Mouse (Mus musculus): ENCODE results near the gene Fbxo44.
"Not testable (repeated sequence)": the region's sequence is repeated elsewhere in the genome, so short reads cannot be mapped to it uniquely, and the experiment has no call there.

Fbxo44 gene

GRCm38 (mm10) chr4:148130133-148130532, 30.1 kb downstream of the Fbxo44 start, which contains the start of gene Mad2l2:
Mad2l2 (plus strand) TSS chr4:148130384.
- no peak for DNase-seq (ENCODE audit: low spot score)

- no peak for DNase-seq (ENCODE audit: low spot score)
These were observed 31.6 kb downstream of the Fbxo44 start for GRCm38 (mm10) chr4:148128672-148129071.

- DNase-seq (ENCODE audit: low spot score), result no peak
These were observed 32.0 kb downstream of the Fbxo44 start for GRCm38 (mm10) chr4:148128241-148128640.

DNA sequence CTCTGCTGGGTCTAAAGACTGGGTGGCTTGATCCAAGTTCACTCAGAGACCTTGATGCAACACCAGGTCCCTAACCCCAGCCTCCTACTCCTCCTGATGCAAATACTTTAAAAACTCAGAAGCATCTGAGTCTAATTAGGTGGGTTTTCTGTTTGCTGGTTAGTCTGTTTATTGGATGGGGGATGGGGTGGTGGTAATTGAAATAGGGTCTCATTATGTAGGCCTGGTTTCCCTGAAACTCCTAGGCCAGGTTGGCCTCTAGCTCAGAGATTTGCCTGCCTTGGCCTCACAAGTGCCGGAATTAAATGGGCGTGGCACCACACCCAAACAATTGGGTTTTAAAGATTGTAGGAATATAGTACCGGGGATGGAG, 37.6 kb downstream of the Fbxo44 start:
- DNase-seq (ENCODE audit: low spot score), result no peak

GRCm38 (mm10) chr4:148121982-148122693, 38.1 kb downstream of the Fbxo44 start:
- no peak for DNase-seq (ENCODE audit: low spot score)

GRCm38 (mm10) chr4:148121362-148121761, 38.9 kb downstream of the Fbxo44 start:
- DNase-seq (ENCODE audit: low spot score), result no peak

GRCm38 (mm10) chr4:148120555-148120954, 39.7 kb downstream of the Fbxo44 start:
- DNase-seq (ENCODE audit: low spot score), result no peak

GRCm38 (mm10) chr4:148119578-148119977, 40.7 kb downstream of the Fbxo44 start:
- not testable (repeated sequence) for DNase-seq (ENCODE audit: low spot score)

DNA sequence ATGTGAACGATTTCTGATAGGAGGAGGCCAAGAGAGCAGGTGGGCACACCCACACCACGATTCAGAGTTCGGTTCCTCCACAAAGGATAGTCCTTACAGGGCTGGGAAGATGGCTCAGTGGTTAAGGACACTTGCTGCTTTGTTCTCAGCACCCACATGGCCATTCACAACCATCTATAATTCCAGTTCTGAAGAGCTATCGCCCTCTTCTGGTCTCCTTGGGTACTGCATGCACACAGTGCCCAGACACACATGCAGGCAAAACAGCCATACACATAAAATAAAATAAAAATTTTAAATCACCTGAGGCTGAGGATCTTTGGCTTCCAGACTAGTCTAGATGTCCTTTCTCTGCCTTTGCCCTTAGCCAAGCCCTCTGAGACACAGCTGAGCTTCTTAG, 42.9 kb downstream of the Fbxo44 start:
- no peak for DNase-seq (ENCODE audit: low spot score)

- no peak for DNase-seq (ENCODE audit: low spot score)
These were observed 43.6 kb downstream of the Fbxo44 start for GRCm38 (mm10) chr4:148116657-148117056.

GRCm38 (mm10) chr4:148115467-148115866, 44.8 kb downstream of the Fbxo44 start:
- no peak for DNase-seq (ENCODE audit: low spot score)

- peak; percentile 49 for DNase-seq (ENCODE audit: low spot score)
These were observed 45.4 kb downstream of the Fbxo44 start for GRCm38 (mm10) chr4:148114758-148115391.

- DNase-seq (ENCODE audit: low spot score), result no peak
These were observed 47.8 kb downstream of the Fbxo44 start for GRCm38 (mm10) chr4:148112519-148112918.

- DNase-seq (ENCODE audit: low spot score), result no peak
These were observed 51.1 kb downstream of the Fbxo44 start for GRCm38 (mm10) chr4:148109215-148109614.

- no peak for DNase-seq (ENCODE audit: low spot score)
These were observed 51.6 kb downstream of the Fbxo44 start for GRCm38 (mm10) chr4:148108565-148109100.

GRCm38 (mm10) chr4:148107621-148108291, 52.5 kb downstream of the Fbxo44 start:
- DNase-seq (ENCODE audit: low spot score), result no peak

GRCm38 (mm10) chr4:148104146-148104545, 56.1 kb downstream of the Fbxo44 start:
- no peak for DNase-seq (ENCODE audit: low spot score)

Measured in layer of hippocampus, adult 9-10 months (tissue).